Mouse (Mus musculus) spleen, adult 2 months (tissue): ENCODE results near the gene Ttyh2. TPM values are rescaled to one million over a fixed set of nuclear protein-coding genes. Genes with fewer than 3 reads are reported as not detected.
"Not testable (repeated sequence)": the region's sequence is repeated elsewhere in the genome, so short reads cannot be mapped to it uniquely, and the experiment has no call there.

Experiments
- DNase-seq, 2 experiments: peaks; one replicate each; pipeline versions ENCODE4 v3.0.0 to v3.0.0-alpha.2; 2012 to 2021; ENCODE audit warnings: low spot score in 2 of 2, low read depth in 1 of 2
- H3K27ac ChIP-seq: fragments of 200-500 bp; 2 replicates; pipeline ENCODE4 v1.5.1; 2012; ENCODE audit warnings: low read length, inconsistent platforms; ENCODE audit not compliant: insufficient read depth
- H3K27me3 ChIP-seq: fragments of 200-500 bp; 2 replicates; pipeline ENCODE4 v1.6.1; 2012; ENCODE audit warnings: mild to moderate bottlenecking, moderate library complexity, low read length, inconsistent platforms; ENCODE audit not compliant: control insufficient read depth, insufficient read depth
- H3K36me3 ChIP-seq: fragments of 200-500 bp; 2 replicates; pipeline ENCODE4 v1.6.1; 2012; ENCODE audit warnings: mild to moderate bottlenecking, low read length, inconsistent platforms; ENCODE audit not compliant: control insufficient read depth, insufficient read depth
- H3K4me1 ChIP-seq: fragments of 200-500 bp; 2 replicates; pipeline ENCODE4 v1.6.1; 2011; ENCODE audit warnings: inconsistent platforms; ENCODE audit not compliant: control insufficient read depth, insufficient read depth, insufficient read length
- H3K4me3 ChIP-seq: fragments of 200-500 bp; 2 replicates; pipeline ENCODE4 v1.5.1; 2011; ENCODE audit warnings: mild to moderate bottlenecking, inconsistent platforms; ENCODE audit not compliant: insufficient read depth, insufficient read length; ENCODE audit errors: extremely low read depth
- CTCF ChIP-seq: fragments of 200-500 bp; IDR thresholded peaks from 2 replicates; pipeline ENCODE4 v1.5.1; 2011; ENCODE audit warnings: mild to moderate bottlenecking, inconsistent platforms; ENCODE audit not compliant: insufficient read depth, insufficient read length, insufficient replicate concordance; ENCODE audit errors: extremely low read depth
- POLR2A ChIP-seq: fragments of 200-500 bp; IDR thresholded peaks from 2 replicates; pipeline ENCODE4 v1.6.1; 2011; ENCODE audit warnings: low read depth, low read length, inconsistent platforms
- WGBS: fragments of 180-500 bp; shearing (Covaris S2); methylation state at CpG from one replicate; pipeline ENCODE4 v1.1.7; 2018; 5-methylcytosine and 5-hydroxymethylcytosine counted together
- polyA plus RNA-seq: library from polyadenylated mRNA; depleted of rRNA; stranded (reverse); fragments of >200 nt; gene quantifications from 2 replicates; pipeline ENCODE4 v1.2.3, GENCODE M21; 2012

Ttyh2 gene
- polyA plus RNA-seq, 1 experiment = 19.2 TPM

DNA sequence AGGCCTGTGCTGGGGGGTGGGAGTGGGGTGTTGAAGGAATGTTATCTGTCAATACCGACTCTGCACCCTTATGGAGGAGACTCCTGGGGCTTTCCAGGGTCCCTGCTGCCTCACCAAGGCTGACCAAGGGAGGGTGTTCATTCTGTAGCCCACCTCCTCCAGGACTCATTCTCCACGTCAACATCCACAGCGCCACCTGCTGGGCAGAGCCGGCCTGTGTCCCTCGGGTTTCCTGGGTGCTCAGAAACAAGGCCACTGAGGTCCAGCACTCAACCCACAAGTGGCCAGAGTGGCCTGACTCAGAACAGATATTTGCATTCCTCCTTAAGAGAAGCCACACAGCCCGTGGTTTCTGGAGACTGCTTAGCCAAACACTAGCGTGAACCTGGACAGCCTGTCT lies 17.5 kb upstream of the Ttyh2 start:
- 33% methylated on average over 7 of the region's 7 CpGs for WGBS
- Histone ChIP-seq H3K36me3 (no peaks in the 10 kb centered on the region), H3K4me3 (no peak overlapping the region), H3K27me3 (no peaks in the 10 kb centered on the region), H3K4me1 (peaks cover 6% of the 10 kb centered on the region; the same call in 1 of the 2 replicates), H3K27ac (no peak overlapping the region)
- peak in 1 of 2 experiments; percentile 50 for DNase-seq
- TF ChIP-seq CTCF = peak; percentile 83
- TF ChIP-seq POLR2A = no peak

DNA sequence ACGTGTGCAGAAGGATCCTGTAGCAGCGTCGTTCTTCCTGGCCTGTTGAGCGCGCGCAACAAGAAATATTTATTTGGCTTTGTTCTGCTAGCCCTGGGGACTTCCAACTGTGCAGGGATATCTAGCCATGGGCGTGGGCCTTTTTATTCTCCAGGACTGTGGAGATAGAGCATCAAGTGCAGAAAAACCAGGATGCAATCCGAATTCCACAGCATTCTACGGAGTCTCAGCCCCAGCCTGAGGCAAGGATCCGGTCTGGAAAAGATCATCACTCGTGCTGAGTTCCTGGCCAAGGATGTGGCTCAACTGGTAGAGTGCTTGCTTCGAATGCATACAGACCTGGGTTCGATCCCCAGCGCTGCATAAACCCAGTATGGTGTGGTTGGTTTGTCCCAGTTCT lies 13.1 kb upstream of the Ttyh2 start:
- H3K27ac ChIP-seq = no peak overlapping the region
- H3K4me3 ChIP-seq = no peak overlapping the region
- 88% methylated on average over 14 of the region's 14 CpGs for WGBS
- H3K27me3 ChIP-seq = no peaks in the 10 kb centered on the region
- TF ChIP-seq CTCF (no peak), POLR2A (no peak)
- no peaks in the 10 kb centered on the region for H3K36me3 ChIP-seq
- no peak for DNase-seq
- no peaks in the 10 kb centered on the region for H3K4me1 ChIP-seq

DNA sequence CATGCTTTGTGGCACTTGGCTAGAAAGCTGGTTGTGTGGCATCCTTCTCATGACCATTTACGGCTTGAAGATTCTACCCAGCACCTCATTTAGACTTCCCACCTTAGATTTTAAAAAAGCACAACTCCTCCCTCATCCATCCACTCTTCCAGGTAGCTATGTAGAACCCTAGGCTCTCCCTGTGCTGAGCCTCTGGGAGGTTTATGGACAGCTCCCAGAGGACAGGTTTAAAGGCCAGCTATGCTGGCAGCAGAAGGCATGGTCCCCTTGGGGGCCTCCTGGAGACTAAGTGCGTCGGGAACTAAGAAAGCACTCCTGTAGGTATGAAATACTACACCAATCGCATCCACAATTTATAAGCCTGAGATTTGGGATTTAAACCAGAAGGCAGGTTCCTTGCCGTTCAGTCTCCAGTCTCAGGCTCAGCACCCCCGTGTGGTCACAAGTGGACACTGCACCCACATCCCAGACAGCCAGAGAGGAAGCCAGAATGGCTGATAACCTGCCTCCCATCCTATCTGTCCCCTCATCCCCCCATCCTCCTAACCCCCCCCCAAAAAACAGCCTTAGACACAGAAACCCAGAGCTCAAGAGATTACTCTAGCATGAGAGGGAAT lies 12.4 kb upstream of the Ttyh2 start:
- no peaks in the 10 kb centered on the region for H3K36me3 ChIP-seq
- DNase-seq = peak in 1 of 2 experiments; percentile 58
- H3K27me3 ChIP-seq = no peaks in the 10 kb centered on the region
- no peak overlapping the region for H3K27ac ChIP-seq
- H3K4me3 ChIP-seq = no peak overlapping the region
- 39% methylated on average over 6 of the region's 6 CpGs for WGBS
- no peaks in the 10 kb centered on the region for H3K4me1 ChIP-seq
- TF ChIP-seq POLR2A (no peak), CTCF (peak; percentile 88; the same call in 1 of the 2 replicates)

DNA sequence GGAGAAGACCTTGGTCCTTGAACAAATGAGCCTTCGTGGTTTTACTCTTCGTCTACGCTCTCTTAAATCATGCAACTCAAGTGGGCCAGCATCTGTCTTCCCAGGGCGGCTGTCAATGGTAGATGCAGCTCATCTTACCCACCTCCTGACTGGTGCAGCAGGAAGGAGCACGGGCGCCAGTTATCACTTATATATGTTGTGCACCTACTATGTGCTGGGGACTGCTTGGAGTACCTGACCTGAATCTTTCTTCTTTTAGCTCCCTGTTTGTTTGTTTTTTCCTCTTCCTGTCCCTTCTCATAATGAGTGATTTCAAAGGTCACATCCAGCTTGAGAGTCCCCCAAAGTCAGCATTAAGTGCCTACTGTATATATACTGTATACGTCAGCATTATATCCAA lies 11.1 kb upstream of the Ttyh2 start:
- no peak overlapping the region for H3K27ac ChIP-seq
- WGBS = 78% methylated on average over 7 of the region's 7 CpGs
- no peaks in the 10 kb centered on the region for H3K4me1 ChIP-seq
- TF ChIP-seq POLR2A (no peak), CTCF (no peak)
- no peak overlapping the region for H3K4me3 ChIP-seq
- H3K27me3 ChIP-seq = no peaks in the 10 kb centered on the region
- no peaks in the 10 kb centered on the region for H3K36me3 ChIP-seq
- DNase-seq = no peak

DNA sequence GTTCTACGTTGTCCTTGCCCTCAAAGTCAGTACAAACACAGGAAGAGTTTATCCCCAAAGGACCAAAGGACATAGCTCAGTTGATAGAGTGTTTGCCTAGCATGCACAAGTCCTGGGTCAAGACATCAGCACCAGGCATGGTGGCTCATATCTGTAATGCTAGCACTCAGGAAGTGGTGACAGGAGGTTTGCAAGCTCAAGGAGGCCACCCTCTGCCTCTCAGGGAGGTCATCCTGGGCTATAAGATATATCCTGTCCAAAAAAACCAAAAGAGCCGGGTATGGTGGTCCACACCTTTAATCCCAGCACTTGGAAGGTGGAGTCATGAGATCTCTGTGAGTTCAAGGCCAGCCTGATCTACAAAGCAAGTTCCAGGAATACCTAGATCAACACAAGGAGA lies 9.8 kb upstream of the Ttyh2 start:
- Histone ChIP-seq H3K36me3 (peaks cover 3% of the 10 kb centered on the region), H3K27me3 (no peaks in the 10 kb centered on the region), H3K4me3 (no peak overlapping the region), H3K4me1 (peaks cover 3% of the 10 kb centered on the region; the same call in 1 of the 2 replicates), H3K27ac (no peak overlapping the region)
- DNase-seq = no peak
- 22% methylated on average over 2 of the region's 2 CpGs for WGBS
- TF ChIP-seq CTCF = no peak
- TF ChIP-seq POLR2A = no peak

DNA sequence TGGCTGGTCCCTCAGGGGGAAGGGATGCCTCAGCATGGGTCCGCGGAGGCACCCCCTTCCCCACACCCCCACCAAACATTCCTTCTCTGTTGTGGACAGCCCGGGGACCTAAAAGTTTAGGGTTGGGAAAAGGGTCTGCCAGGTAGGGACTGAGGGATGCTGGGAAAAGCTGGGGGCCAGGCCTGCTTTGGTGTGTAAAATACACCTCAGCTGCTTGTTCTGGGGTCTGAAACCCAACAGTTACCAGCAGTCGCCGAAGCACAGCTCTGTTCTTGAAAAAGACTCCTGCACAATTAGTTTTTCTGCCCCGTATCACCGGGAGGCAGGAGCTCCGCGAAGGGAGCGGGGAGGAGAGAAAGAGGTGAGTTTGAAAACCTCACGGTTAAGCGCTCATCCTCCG lies 8.4 kb upstream of the Ttyh2 start:
- DNase-seq = no peak
- Histone ChIP-seq H3K36me3 (peaks cover 11% of the 10 kb centered on the region), H3K4me3 (no peak overlapping the region), H3K27ac (no peak overlapping the region), H3K27me3 (no peaks in the 10 kb centered on the region), H3K4me1 (peaks cover 7% of the 10 kb centered on the region; the same call in 1 of the 2 replicates)
- TF ChIP-seq POLR2A (no peak), CTCF (no peak)
- WGBS = 41% methylated on average over 13 of the region's 13 CpGs

DNA sequence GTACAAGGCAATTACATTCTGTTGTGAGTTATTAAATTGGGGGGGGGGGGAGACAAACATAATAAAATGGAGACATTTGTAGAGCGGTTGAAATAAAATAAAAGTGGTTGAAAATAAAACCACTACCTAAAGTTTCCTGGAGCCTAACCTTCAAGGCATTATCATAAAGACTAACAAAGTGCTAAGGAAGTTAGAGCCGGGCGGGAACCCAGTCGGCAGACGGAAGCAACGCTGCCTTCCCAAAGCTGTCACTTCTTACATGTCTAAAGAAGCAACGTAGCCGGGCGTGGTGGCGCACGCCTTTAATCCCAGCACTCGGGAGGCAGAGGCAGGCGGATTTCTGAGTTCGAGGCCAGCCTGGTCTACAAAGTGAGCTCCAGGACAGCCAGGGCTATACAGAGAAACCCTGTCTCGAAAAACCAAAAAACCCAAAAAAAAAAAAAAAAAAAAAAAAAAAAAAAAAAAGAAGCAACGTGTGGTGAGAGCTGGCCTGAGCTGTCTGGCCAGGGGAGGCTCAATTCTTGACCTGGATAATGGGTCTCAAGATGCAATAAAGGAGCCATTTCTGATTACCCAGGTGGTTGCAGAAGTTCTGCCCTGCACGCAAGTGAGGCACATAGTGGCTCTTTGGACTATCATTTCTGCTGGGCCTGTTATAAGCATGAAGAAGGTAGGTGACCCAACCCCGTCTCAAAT lies 7.8 kb upstream of the Ttyh2 start:
- H3K4me3 ChIP-seq = no peak overlapping the region
- 43% methylated on average over 16 of the region's 18 CpGs for WGBS

DNA sequence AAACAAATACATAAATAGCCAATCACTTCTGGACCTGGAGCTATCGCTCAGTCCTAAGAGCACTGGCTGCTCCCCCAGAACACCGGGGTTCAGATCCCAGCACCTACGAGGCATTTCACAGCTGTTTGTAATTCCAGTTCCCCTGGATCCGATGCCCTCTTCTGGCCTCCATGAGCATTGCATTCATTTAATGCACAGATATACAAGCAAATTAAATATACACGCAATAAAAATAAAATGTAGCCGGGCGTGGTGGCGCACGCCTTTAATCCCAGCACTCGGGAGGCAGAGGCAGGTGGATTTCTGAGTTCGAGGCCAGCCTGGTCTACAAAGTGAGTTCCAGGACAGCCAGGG lies 7.3 kb upstream of the Ttyh2 start:
- DNase-seq = peak in 1 of 2 experiments; percentile 40
- H3K4me1 ChIP-seq, H3K27me3 ChIP-seq, H3K27ac ChIP-seq, H3K4me3 ChIP-seq: not testable (repeated sequence)
- peaks cover 21% of the 10 kb centered on the region for H3K36me3 ChIP-seq
- 24% methylated on average over 11 of the region's 11 CpGs for WGBS

More for the DNA sequence above, 7.8 kb upstream of the Ttyh2 start:
- Histone ChIP-seq H3K36me3 (peaks cover 16% of the 10 kb centered on the region), H3K27me3 (no peaks in the 10 kb centered on the region), H3K27ac (no peak overlapping the region), H3K4me1 (peaks cover 7% of the 10 kb centered on the region; the same call in 1 of the 2 replicates)
- no peak for DNase-seq
- TF ChIP-seq CTCF (no peak), POLR2A (no peak)
